ENCODE assay signal across 31 mouse cellular contexts in the genomic region with DNA sequence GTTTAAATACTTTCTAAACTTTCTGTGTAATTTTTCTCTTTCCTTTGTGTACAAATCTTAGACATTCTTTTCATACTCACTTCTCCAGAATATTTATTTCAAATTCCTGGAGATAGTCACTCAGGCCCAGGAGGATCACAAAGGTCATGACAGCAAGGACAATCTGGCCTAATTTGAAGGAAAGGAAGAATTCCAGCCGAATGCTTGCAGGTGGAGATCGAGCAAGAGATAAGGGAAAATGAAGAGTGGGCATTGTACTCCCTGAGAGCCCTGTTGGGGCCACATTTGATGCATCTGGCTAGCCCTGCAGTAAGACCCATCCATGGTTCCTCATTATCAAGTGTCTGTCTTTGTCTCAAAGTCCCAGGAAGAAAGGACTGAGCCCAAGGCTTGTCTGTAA.
"Had no signal": no experiment of that assay in that cellular context is flagged by ENCODE, and none has a peak within 500 bp of the region (broad histone marks: within the 10 kb centered on the region; RNA-seq: fewer than 3 reads in every experiment).

No protein-coding gene starts in this region.

- ATAC-seq: liver, embryonic 12.5 days; liver, postnatal 0 days; lung, postnatal 0 days; midbrain, embryonic 13.5 days; midbrain, embryonic 15.5 days; midbrain, embryonic 16.5 days had no signal

- H3K27ac ChIP-seq: left cerebral cortex, adult 2 months; limb, embryonic 12.5 days; limb, embryonic 13.5 days; limb, embryonic 15.5 days; liver, embryonic 12.5 days; liver, embryonic 13.5 days; liver, embryonic 14.5 days; liver, embryonic 15.5 days; lung, embryonic 15.5 days; macrophage; midbrain, embryonic 10.5 days; midbrain, embryonic 12.5 days; midbrain, embryonic 13.5 days; midbrain, embryonic 15.5 days had no signal

- H3K9ac ChIP-seq: limb, embryonic 12.5 days; limb, embryonic 13.5 days; limb, embryonic 15.5 days; liver, embryonic 12.5 days; liver, embryonic 13.5 days; liver, embryonic 14.5 days; liver, embryonic 15.5 days; liver, postnatal 0 days; lung, embryonic 14.5 days; lung, embryonic 15.5 days; midbrain, embryonic 12.5 days; midbrain, embryonic 13.5 days; midbrain, embryonic 15.5 days had no signal

- H3K27me3 ChIP-seq: limb, embryonic 12.5 days; limb, embryonic 13.5 days; limb, embryonic 15.5 days; liver, embryonic 12.5 days; liver, embryonic 13.5 days; liver, embryonic 15.5 days; lung, embryonic 15.5 days; midbrain, embryonic 12.5 days; midbrain, embryonic 13.5 days; midbrain, embryonic 15.5 days had no signal

- H3K4me1 ChIP-seq: liver, embryonic 12.5 days; liver, embryonic 13.5 days; liver, embryonic 15.5 days; lung, embryonic 15.5 days; midbrain, embryonic 13.5 days; midbrain, embryonic 15.5 days had no signal

- H3K4me3 ChIP-seq: left cerebral cortex, adult 2 months; limb, embryonic 10.5 days; limb, embryonic 12.5 days; limb, embryonic 13.5 days; limb, embryonic 15.5 days; liver, embryonic 12.5 days; liver, embryonic 13.5 days; liver, embryonic 15.5 days; lung, embryonic 15.5 days; megakaryocyte, embryonic 14.5 days; midbrain, embryonic 10.5 days; midbrain, embryonic 12.5 days; midbrain, embryonic 13.5 days; midbrain, embryonic 15.5 days; myocyte had no signal

- H3K4me2 ChIP-seq: limb, embryonic 12.5 days; limb, embryonic 13.5 days; limb, embryonic 15.5 days; liver, embryonic 11.5 days; liver, embryonic 12.5 days; liver, embryonic 13.5 days; liver, embryonic 15.5 days; lung, embryonic 14.5 days; lung, embryonic 15.5 days; midbrain, embryonic 12.5 days; midbrain, embryonic 13.5 days; midbrain, embryonic 15.5 days had no signal

- H3K9me3 ChIP-seq: limb, embryonic 10.5 days; limb, embryonic 12.5 days; limb, embryonic 13.5 days; limb, embryonic 15.5 days; liver, embryonic 12.5 days; liver, embryonic 13.5 days; liver, embryonic 15.5 days; lung, embryonic 15.5 days; megakaryocyte, embryonic 14.5 days; midbrain, embryonic 10.5 days; midbrain, embryonic 12.5 days; midbrain, embryonic 13.5 days; midbrain, embryonic 15.5 days had no signal

- DNase-seq: left cerebral cortex, postnatal 4 days; liver; liver, embryonic 13.5 days; liver, postnatal 0 days; lung, adult 18-20 months; lung, adult 2 months; lung, postnatal 10 days; lung, postnatal 14 days; lung, postnatal 36 days; lung, postnatal 4 days; midbrain, embryonic 14.5 days had no signal

- H3K36me3 ChIP-seq: limb, embryonic 10.5 days; limb, embryonic 12.5 days; limb, embryonic 13.5 days; limb, embryonic 15.5 days; liver, embryonic 12.5 days; liver, embryonic 13.5 days; liver, embryonic 15.5 days; lung, embryonic 15.5 days; midbrain, embryonic 10.5 days; midbrain, embryonic 12.5 days; midbrain, embryonic 13.5 days; midbrain, embryonic 15.5 days had no signal
